Mouse (Mus musculus) kidney, adult 2 months (tissue): ENCODE results near the gene Gemin8.

ENCODE experiments used
- CTCF ChIP-seq: fragments of 200-500 bp; conservative IDR thresholded peaks from 2 replicates; pipeline ENCODE4 v1.5.1; 2011; ENCODE audit warnings: low read depth, mild to moderate bottlenecking, control low read depth, low read length, moderate library complexity, mixed read lengths; ENCODE audit not compliant: insufficient read depth, insufficient read length
- POLR2A ChIP-seq: fragments of 200-500 bp; IDR thresholded peaks from one replicate; pipeline ENCODE4 v1.6.1; 2011; ENCODE audit warnings: low read depth, low read length, control low read depth

DNA sequence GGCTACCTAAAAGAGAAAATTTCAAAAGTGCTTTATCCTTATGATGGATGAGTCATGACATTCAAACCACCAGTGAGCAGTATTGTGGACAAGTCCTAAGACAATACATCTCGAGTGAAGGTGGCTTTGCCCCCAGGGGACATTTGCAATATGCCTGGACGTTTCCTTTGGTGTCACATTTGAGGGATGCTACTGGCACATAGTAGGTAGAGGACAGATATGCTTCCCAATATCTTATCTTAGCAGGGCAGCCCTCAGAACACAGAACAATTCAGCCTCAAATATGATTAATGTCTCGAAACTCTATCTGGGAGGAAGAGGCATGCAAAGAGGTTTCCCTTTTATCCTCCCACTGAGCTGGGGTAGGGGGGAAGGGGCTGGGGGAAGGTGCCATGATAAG is 2.3 kb upstream of the Gemin8 start:
- TF ChIP-seq CTCF, result no peak
- no peak for TF ChIP-seq POLR2A
